Mouse (Mus musculus) forebrain, embryonic 11.5 days (tissue): ENCODE results near the gene Naa20. TPM values are rescaled to one million over a fixed set of nuclear protein-coding genes. Genes with fewer than 3 reads are reported as not detected.

ENCODE experiments used
- microRNA-seq: library from miRNA; unstranded; fragments of <30 nt; microRNA quantifications from one replicate; pipeline ENCODE4, GENCODE M21; 2016; ENCODE audit not compliant: insufficient number of aligned reads
- polyA plus RNA-seq: library from polyadenylated mRNA; unstranded; fragments of >200 nt; fragmentation: Nextera tagmentation; extraction: Ambion mirVana; gene quantifications from 2 replicates; pipeline ENCODE4 v1.2.1, GENCODE M21; 2014

Naa20 gene
- polyA plus RNA-seq, 1 experiment from 2014 or later = 142 TPM

Small RNA genes lying within 50 kb of the gene (microRNA-seq; reads per million reads assigned to microRNA genes)
- gene Gm25026 = not detected

Other genes with a start within 250 kb of the Naa20 start
- gene Rin2, start 226.9 kb upstream of the Naa20 start, polyA plus RNA-seq = 12.4 and 12.7 TPM in 2 replicates
- gene Cfap61, start 32.7 kb downstream of the Naa20 start, polyA plus RNA-seq = 1.4 and 1.9 TPM in 2 replicates
- 40.9 and 45.0 TPM in 2 replicates for gene Crnkl1, start 32.9 kb downstream of the Naa20 start, polyA plus RNA-seq